Mouse (Mus musculus) CD4-positive, CD25-positive, alpha-beta regulatory T cell (primary cell): ENCODE measurements around the gene Ulk2. TPM values are rescaled to one million over a fixed set of nuclear protein-coding genes. Genes with fewer than 3 reads are reported as not detected.

Experiments
- polyA plus RNA-seq: library from polyadenylated mRNA; unstranded; fragments of 100-300 nt; shearing (Covaris generic); gene quantifications from one replicate; pipeline ENCODE4 v1.2.1, GENCODE M21; 2017

The Ulk2 gene
- 31.7 TPM for polyA plus RNA-seq

GRCm38 (mm10) chr11:61854988-61855411 is at the start of gene Ulk2:
TSS of gene Ulk2 (minus strand) at chr11:61855073.

DNA sequence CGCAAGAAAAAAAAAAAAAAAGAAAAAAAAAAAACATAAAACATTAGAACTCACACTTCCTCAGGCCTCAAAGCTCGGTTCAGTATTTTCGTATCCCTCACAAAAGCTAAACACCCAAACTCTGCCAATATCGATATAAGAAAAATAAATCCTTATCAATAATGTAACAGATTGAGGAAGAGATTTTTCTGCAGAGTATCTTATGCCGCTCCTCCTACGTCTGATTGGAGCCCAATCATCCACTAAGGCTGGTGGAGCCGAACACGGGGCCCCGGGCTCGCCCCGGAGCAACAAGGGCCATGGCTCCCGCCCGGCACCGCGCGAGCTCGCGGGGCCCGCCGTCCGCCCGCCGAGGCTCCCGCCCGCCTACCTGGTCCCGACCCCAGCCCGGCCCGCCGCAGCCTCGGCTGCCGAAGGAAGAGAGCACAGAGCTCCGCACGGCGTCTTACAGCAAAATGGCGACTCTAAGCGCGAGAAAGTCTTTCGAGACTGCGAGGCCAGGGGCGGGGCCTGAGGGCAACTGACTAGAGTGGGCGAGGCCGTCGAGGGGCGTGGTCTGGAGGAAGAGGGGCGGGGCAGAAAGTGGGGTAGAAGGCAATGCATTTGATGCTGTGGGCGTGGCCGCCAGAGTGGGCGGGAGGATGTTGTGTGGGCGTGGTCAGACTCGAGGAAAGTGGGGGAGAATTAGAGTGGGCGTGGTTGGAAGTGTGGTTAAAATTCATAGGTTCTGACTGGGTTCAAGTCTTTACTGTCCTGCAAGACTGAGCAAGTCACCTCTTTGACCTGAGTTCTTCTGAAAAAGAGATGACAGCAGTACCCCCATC is 93.1 kb downstream of the Ulk2 start, which contains the start of gene Prpsap2:
Gene Prpsap2 (minus strand): TSS at position 505 of the 824 bp plus-strand sequence.

Other genes with a start within 250 kb of the Ulk2 start
- 313 TPM for gene Grap, start 201.8 kb downstream of the Ulk2 start, polyA plus RNA-seq
- 1.8 TPM for gene Fam83g, start 171.0 kb downstream of the Ulk2 start, polyA plus RNA-seq
- 0.25 TPM for gene Slc5a10, start 134.2 kb downstream of the Ulk2 start, polyA plus RNA-seq
- 32.4 TPM for gene Prpsap2, start 93.0 kb downstream of the Ulk2 start, polyA plus RNA-seq
- 48.4 TPM for gene Akap10, start 75.2 kb upstream of the Ulk2 start, polyA plus RNA-seq
- 3.5 TPM for gene Specc1, start 101.7 kb upstream of the Ulk2 start, polyA plus RNA-seq